Mouse (Mus musculus) erythroblast, embryonic 14.5 days (primary cell): ENCODE data around the gene Snw1.

Source experiments
- GATA1 ChIP-seq: IDR thresholded peaks from 2 replicates; pipeline ENCODE4 v1.6.1; 2012; ENCODE audit warnings: low read length, inconsistent platforms, mixed read lengths
- TAL1 ChIP-seq: IDR thresholded peaks from 3 replicates; pipeline ENCODE4 v1.6.1; 2012; ENCODE audit warnings: low read length, inconsistent platforms, mixed read lengths

DNA sequence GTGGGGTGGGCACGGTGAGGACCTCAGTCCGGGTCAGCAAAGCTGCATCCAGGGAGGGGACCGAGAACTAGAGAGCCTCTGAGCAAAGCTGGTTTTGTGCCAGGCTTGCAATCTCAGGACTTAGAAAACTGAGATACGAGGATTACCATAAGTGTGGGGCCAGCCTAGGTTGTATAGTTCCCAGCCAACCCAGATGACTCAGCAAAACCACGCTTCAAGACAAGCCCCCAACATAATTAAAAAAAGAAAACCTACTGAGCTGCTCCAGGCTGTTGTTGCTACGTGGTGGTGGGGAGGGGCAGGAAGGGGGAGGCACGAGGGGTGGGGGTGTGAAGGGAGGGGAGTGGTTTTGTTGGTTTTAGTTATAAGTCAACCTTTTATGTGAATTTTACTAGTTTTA, 61.1 kb downstream of the Snw1 start:
- TF ChIP-seq GATA1 (no peak), TAL1 (no peak)
